Mouse (Mus musculus) stomach, postnatal 0 days (tissue): ENCODE measurements around the gene Mapk7.

ENCODE experiments used
- CTCF ChIP-seq: IDR thresholded peaks from 2 replicates; pipeline ENCODE4 v1.5.1; 2016; ENCODE audit warnings: antibody characterized with exemption, low read depth, mild to moderate bottlenecking, moderate library complexity
- EP300 ChIP-seq: optimal IDR thresholded peaks from 2 replicates; pipeline ENCODE3; 2016; ENCODE audit warnings: antibody characterized with exemption

DNA sequence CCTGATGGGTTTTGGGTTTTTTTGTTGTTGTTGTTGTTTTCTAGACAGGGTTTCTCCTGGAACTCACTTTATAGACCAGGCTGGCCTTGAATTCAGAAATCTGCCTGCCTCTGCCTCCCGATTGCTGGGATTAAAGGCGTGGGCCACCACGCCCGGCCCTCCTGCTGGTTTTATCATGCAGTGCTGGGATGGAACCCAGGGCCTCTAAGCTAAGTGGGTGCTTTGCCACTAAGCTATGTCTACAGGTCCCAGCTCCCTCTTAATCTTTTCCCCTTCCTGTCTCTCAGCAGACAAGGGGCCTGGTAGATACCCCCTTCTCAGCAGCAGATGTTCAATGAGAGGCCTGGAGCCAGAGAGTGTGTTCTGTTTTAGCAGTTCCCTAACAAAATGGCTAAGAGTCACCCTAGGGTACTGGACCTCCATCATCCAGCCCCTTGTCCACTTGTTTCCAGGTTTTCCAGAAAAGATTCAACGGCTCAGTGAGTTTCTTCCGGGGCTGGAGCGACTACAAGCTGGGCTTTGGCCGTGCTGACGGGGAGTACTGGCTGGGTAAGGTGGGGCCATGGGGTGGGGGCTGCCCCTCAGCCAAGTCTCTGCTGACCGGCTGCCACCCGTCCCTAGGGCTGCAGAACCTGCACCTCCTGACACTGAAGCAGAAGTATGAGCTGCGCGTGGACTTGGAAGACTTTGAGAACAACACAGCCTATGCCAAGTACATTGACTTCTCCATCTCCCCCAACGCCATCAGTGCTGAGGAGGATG, 7.6 kb downstream of the Mapk7 start:
- TF ChIP-seq CTCF: no peak
- TF ChIP-seq EP300: no peak
